Mouse (Mus musculus): ENCODE data around the gene Hps1.

The Hps1 gene

GRCm38 (mm10) chr19:42755148-42755870 lies 24.5 kb downstream of the Hps1 start:
- no peak for DNase-seq (ENCODE audit: low read depth, low spot score)

- DNase-seq (ENCODE audit: low read depth, low spot score), result peak; percentile 20
Measured at GRCm38 (mm10) chr19:42753141-42753917, 26.4 kb downstream of the Hps1 start.

- peak; percentile 62 for DNase-seq (ENCODE audit: low read depth, low spot score)
Measured at GRCm38 (mm10) chr19:42752363-42752931, 27.3 kb downstream of the Hps1 start, which contains the start of gene Pyroxd2. TSS of gene Pyroxd2 (minus strand) at chr19:42752775.

GRCm38 (mm10) chr19:42750196-42750595 lies 29.6 kb downstream of the Hps1 start:
- no peak for DNase-seq (ENCODE audit: low read depth, low spot score)

- DNase-seq (ENCODE audit: low read depth, low spot score), result no peak
Measured at GRCm38 (mm10) chr19:42746702-42747101, 33.1 kb downstream of the Hps1 start.

GRCm38 (mm10) chr19:42745869-42746224 lies 33.9 kb downstream of the Hps1 start:
- DNase-seq (ENCODE audit: low read depth, low spot score), result no peak

- DNase-seq (ENCODE audit: low read depth, low spot score), result no peak
Measured at GRCm38 (mm10) chr19:42745084-42745868, 34.5 kb downstream of the Hps1 start.

GRCm38 (mm10) chr19:42744162-42744586 lies 35.6 kb downstream of the Hps1 start:
- DNase-seq (ENCODE audit: low read depth, low spot score), result peak; percentile 32

GRCm38 (mm10) chr19:42743261-42743660 lies 36.5 kb downstream of the Hps1 start:
- DNase-seq (ENCODE audit: low read depth, low spot score), result no peak

- DNase-seq (ENCODE audit: low read depth, low spot score), result no peak
Measured at GRCm38 (mm10) chr19:42741884-42742283, 37.9 kb downstream of the Hps1 start.

GRCm38 (mm10) chr19:42740163-42740899 lies 39.4 kb downstream of the Hps1 start:
- no peak for DNase-seq (ENCODE audit: low read depth, low spot score)

GRCm38 (mm10) chr19:42739734-42740133 lies 40.0 kb downstream of the Hps1 start:
- DNase-seq (ENCODE audit: low read depth, low spot score), result no peak

- no peak for DNase-seq (ENCODE audit: low read depth, low spot score)
Measured at GRCm38 (mm10) chr19:42737753-42738152, 42.0 kb downstream of the Hps1 start.

GRCm38 (mm10) chr19:42734982-42735381 lies 44.8 kb downstream of the Hps1 start:
- DNase-seq (ENCODE audit: low read depth, low spot score), result no peak

GRCm38 (mm10) chr19:42727424-42727823 lies 52.4 kb downstream of the Hps1 start:
- no peak for DNase-seq (ENCODE audit: low read depth, low spot score)

GRCm38 (mm10) chr19:42726766-42727165 lies 53.0 kb downstream of the Hps1 start:
- no peak for DNase-seq (ENCODE audit: low read depth, low spot score)

- DNase-seq (ENCODE audit: low read depth, low spot score), result no peak
Measured at GRCm38 (mm10) chr19:42725973-42726350, 53.8 kb downstream of the Hps1 start.

GRCm38 (mm10) chr19:42725056-42725972 lies 54.5 kb downstream of the Hps1 start:
- DNase-seq (ENCODE audit: low read depth, low spot score), result no peak

GRCm38 (mm10) chr19:42723302-42723701 lies 56.5 kb downstream of the Hps1 start:
- no peak for DNase-seq (ENCODE audit: low read depth, low spot score)

- no peak for DNase-seq (ENCODE audit: low read depth, low spot score)
Measured at GRCm38 (mm10) chr19:42722500-42722899, 57.3 kb downstream of the Hps1 start.
